Mouse (Mus musculus) adrenal gland, adult 18-20 months (tissue): ENCODE measurements around the gene Adipor1. TPM values are rescaled to one million over a fixed set of nuclear protein-coding genes. Genes with fewer than 3 reads are reported as not detected.

Experiments
- total RNA-seq, 2 experiments: library from RNA; stranded (reverse); gene quantifications; 1 replicate in 1 of 2; 2 replicates in 1 of 2; pipeline ENCODE4 v1.2.3; 2021

Gene Adipor1
- total RNA-seq, 2 experiments from 2014 or later, result 132 to 137 TPM

Other genes with a start within 250 kb of the Adipor1 start
- 1 to 10 TPM; 1.2 to 1.7 TPM for gene Chil1, start 233.2 kb upstream of the Adipor1 start, total RNA-seq
- gene Mybph, start 221.9 kb upstream of the Adipor1 start, total RNA-seq, result under 1 TPM in 1 of 2 experiments, not detected in 1; 0.16 TPM
- gene Adora1, start 179.9 kb upstream of the Adipor1 start, total RNA-seq, result 100 to 1,000 TPM; 111 to 130 TPM
- gene Myog, start 125.4 kb upstream of the Adipor1 start, total RNA-seq, result not detected
- 1 to 10 TPM; 1.4 TPM for gene Ppfia4, start 82.5 kb upstream of the Adipor1 start, total RNA-seq
- gene Tmem183a, start 53.4 kb upstream of the Adipor1 start, total RNA-seq, result 10 to 100 TPM; 44.7 to 55.5 TPM
- gene 4933406M09Rik, start 29.4 kb upstream of the Adipor1 start, total RNA-seq, result not detected
- gene Cyb5r1, start 9.8 kb upstream of the Adipor1 start, total RNA-seq, result 10 to 100 TPM; 33.0 to 57.8 TPM
- 10 to 100 TPM; 18.7 to 20.7 TPM for gene Klhl12, start 40.2 kb downstream of the Adipor1 start, total RNA-seq
- 10 to 100 TPM; 22.0 to 27.1 TPM for gene Rabif, start 79.3 kb downstream of the Adipor1 start, total RNA-seq
- not detected for gene Mgat4e, start 134.3 kb downstream of the Adipor1 start, total RNA-seq
- 10 to 100 TPM; 35.4 to 41.0 TPM for gene Kdm5b, start 144.8 kb downstream of the Adipor1 start, total RNA-seq
- under 1 TPM in 1 of 2 experiments, not detected in 1; 0.07 TPM for gene Syt2, start 231.3 kb downstream of the Adipor1 start, total RNA-seq